In genomic region chr2:20518506-20518905, GRCm38 (mm10) we compare ENCODE assay signal across 12 mouse cellular contexts.
DNase-seq lines count a peak whose midpoint lies in the region; ATAC-seq and TF ChIP-seq lines count a peak whose summit lies in the region.
"Had no signal": no experiment of that assay in that cellular context is flagged by ENCODE, and none has a peak within 500 bp of the region (broad histone marks: within the 10 kb centered on the region; RNA-seq: fewer than 3 reads in every experiment).

No protein-coding gene starts in this region.

- H3K27ac ChIP-seq in heart, adult 2 months, result peak overlapping the region; percentile 71
- H3K27ac ChIP-seq in heart, embryonic 15.5 days, result peak overlapping the region; percentile 57
- peak overlapping the region; percentile 89 for H3K27ac ChIP-seq in lung, postnatal 0 days (ENCODE audit: low read length)
- H3K27ac ChIP-seq in forebrain, embryonic 13.5 days, result no peak overlapping the region
- H3K27ac ChIP-seq in layer of hippocampus, adult 2 months, result no peak overlapping the region
- H3K27ac ChIP-seq: hindbrain, embryonic 15.5 days had no signal

- ATAC-seq in heart, embryonic 15.5 days (replicated peaks; ENCODE audit: insufficient number of reproducible peaks, insufficient read depth, low FRiP score, low read depth), result no peak
- peak; percentile 27 for ATAC-seq in lung, postnatal 0 days
- ATAC-seq in forebrain, embryonic 13.5 days, result no peak

- H3K9ac ChIP-seq in heart, adult 2 months (ENCODE audit: low read depth, low read length), result no peak overlapping the region
- H3K9ac ChIP-seq in heart, embryonic 15.5 days, result no peak overlapping the region
- no peak overlapping the region for H3K9ac ChIP-seq in lung, postnatal 0 days (replicated peaks; ENCODE audit: low read depth)
- no peak overlapping the region for H3K9ac ChIP-seq in forebrain, embryonic 13.5 days
- H3K9ac ChIP-seq: hindbrain, embryonic 15.5 days; limb, embryonic 15.5 days had no signal

- intact Hi-C loops in heart, adult 2 months (cut with DNase I), result loop anchor here (2.0 kb wide), 2 partner anchors 24 to 98 kb away; no protein-coding TSS in a partner anchor

- TF ChIP-seq POLR2A in heart, adult 2 months (IDR thresholded peaks at IDR 0.05; ENCODE audit: insufficient read depth, low read depth, low read length), result no peak

- H3K4me2 ChIP-seq in heart, embryonic 15.5 days, result 0 out of 2 replicates have a peak overlapping the region, but pooled peaks have one; percentile 8
- H3K4me2 ChIP-seq in lung, postnatal 0 days (replicated peaks; ENCODE audit: low read depth, low read length), result no peak overlapping the region
- H3K4me2 ChIP-seq in forebrain, embryonic 13.5 days, result no peak overlapping the region

- H3K27me3 ChIP-seq in heart, adult 2 months (ENCODE audit: control insufficient read depth, insufficient read depth, low read length), result no peaks in the 10 kb centered on the region
- H3K27me3 ChIP-seq in heart, embryonic 15.5 days, result no peaks in the 10 kb centered on the region
- no peaks in the 10 kb centered on the region for H3K27me3 ChIP-seq in lung, postnatal 0 days (replicated peaks; ENCODE audit: insufficient read depth, low read length)
- no peaks in the 10 kb centered on the region for H3K27me3 ChIP-seq in forebrain, embryonic 13.5 days
- H3K27me3 ChIP-seq: limb, embryonic 15.5 days had no signal

- H3K9me3 ChIP-seq in heart, embryonic 15.5 days (replicated peaks), result no peaks in the 10 kb centered on the region
- no peaks in the 10 kb centered on the region for H3K9me3 ChIP-seq in lung, postnatal 0 days (ENCODE audit: low read length)
- H3K9me3 ChIP-seq in forebrain, embryonic 13.5 days (replicated peaks), result no peaks in the 10 kb centered on the region; the same call in 1 of the 2 replicates
- H3K9me3 ChIP-seq: hindbrain, embryonic 15.5 days; limb, embryonic 15.5 days had no signal

- peaks cover 2% of the 10 kb centered on the region; the same call in 1 of the 2 replicates for H3K36me3 ChIP-seq in heart, adult 2 months (ENCODE audit: control insufficient read depth, insufficient read depth, low read length)
- no peaks in the 10 kb centered on the region for H3K36me3 ChIP-seq in heart, embryonic 15.5 days
- no peaks in the 10 kb centered on the region for H3K36me3 ChIP-seq in lung, postnatal 0 days (ENCODE audit: insufficient read depth, low read length)
- no peaks in the 10 kb centered on the region for H3K36me3 ChIP-seq in forebrain, embryonic 13.5 days (ENCODE audit: poor library complexity, severe bottlenecking)
- H3K36me3 ChIP-seq: hindbrain, embryonic 15.5 days; limb, embryonic 15.5 days had no signal

- no peak overlapping the region for H3K4me3 ChIP-seq in heart, adult 2 months
- no peak overlapping the region for H3K4me3 ChIP-seq in heart, embryonic 15.5 days
- no peak overlapping the region for H3K4me3 ChIP-seq in lung, postnatal 0 days (ENCODE audit: low read depth, low read length)
- H3K4me3 ChIP-seq in forebrain, embryonic 13.5 days, result no peak overlapping the region
- no peak overlapping the region for H3K4me3 ChIP-seq in layer of hippocampus, adult 2 months
- H3K4me3 ChIP-seq: erythroblast, embryonic 14.5 days had no signal

- no peak for TF ChIP-seq CTCF in heart, adult 2 months (IDR thresholded peaks at IDR 0.05)
- no peak for TF ChIP-seq CTCF in lung, postnatal 0 days (IDR thresholded peaks at IDR 0.05)
- no peak for TF ChIP-seq CTCF in layer of hippocampus, adult 2 months (conservative IDR thresholded peaks at IDR 0.05)

- TF ChIP-seq EP300 in heart, adult 2 months (IDR thresholded peaks at IDR 0.05; ENCODE audit: insufficient read depth, low read depth, low read length), result peak; percentile 71; the same call in 1 of the 2 replicates
- peak; percentile 4; the same call in 1 of the 2 replicates for TF ChIP-seq EP300 in lung, postnatal 0 days (IDR thresholded peaks at IDR 0.05)

- 30% methylated on average over 2 of the region's 2 CpGs for WGBS in heart, adult 2 months
- WGBS in heart, embryonic 15.5 days, result 36% methylated on average over 2 of the region's 2 CpGs
- WGBS in lung, postnatal 0 days, result 18% methylated on average over 2 of the region's 2 CpGs
- WGBS in forebrain, embryonic 13.5 days, result 39% methylated on average over 2 of the region's 2 CpGs

- H3K79me2 ChIP-seq in heart, adult 2 months (replicated peaks; ENCODE audit: control insufficient read depth, insufficient read depth, low read length), result 0 out of 2 replicates have a peak, but pooled peaks cover 2% of the 10 kb centered on the region

- peaks cover 5% of the 10 kb centered on the region for H3K4me1 ChIP-seq in heart, adult 2 months (ENCODE audit: control insufficient read depth, insufficient read depth, low read length)
- H3K4me1 ChIP-seq in heart, embryonic 15.5 days (replicated peaks), result peaks cover 17% of the 10 kb centered on the region
- 0 out of 2 replicates have a peak, but pooled peaks cover 4% of the 10 kb centered on the region for H3K4me1 ChIP-seq in lung, postnatal 0 days (ENCODE audit: insufficient read depth, low read depth, low read length)
- H3K4me1 ChIP-seq in forebrain, embryonic 13.5 days, result peaks cover 42% of the 10 kb centered on the region

- DNase-seq in heart, adult 2 months, result peak in 1 of 2 experiments; percentile 61
- DNase-seq in heart, postnatal 4 days, result no peak
- peak; percentile 35 for DNase-seq in adrenal gland, postnatal 14 days
- DNase-seq in lung, postnatal 0 days (ENCODE audit: low spot score), result peak; percentile 79
- DNase-seq in layer of hippocampus, adult 2 months (ENCODE audit: low spot score in 2 of 2), result no peak
- DNase-seq in spleen, adult 12 weeks (ENCODE audit: low spot score), result no peak
- DNase-seq: spleen, adult 18-20 months had no signal

Comparison
In these comparisons a context has a peak if more than half of its experiments do, and no peak if none do; other contexts are left out.
1. DNase-seq: peak in adrenal gland, postnatal 14 days (single experiment) and lung, postnatal 0 days (single experiment); none in heart, postnatal 4 days (single experiment), layer of hippocampus, adult 2 months (0 of 2) and spleen, adult 12 weeks (single experiment).
2. H3K27ac ChIP-seq: peak in heart, adult 2 months (single experiment), heart, embryonic 15.5 days (single experiment) and lung, postnatal 0 days (single experiment); none in forebrain, embryonic 13.5 days (single experiment) and layer of hippocampus, adult 2 months (single experiment).